Mouse (Mus musculus) left cerebral cortex, postnatal 14 days (tissue): Measurements from ENCODE around the gene Dab1. TPM values are rescaled to one million over a fixed set of nuclear protein-coding genes. Genes with fewer than 3 reads are reported as not detected.

ENCODE experiments used
- DNase-seq, 2 experiments: peaks; one replicate each; pipeline ENCODE4 v3.0.0; 2021 to 2022; ENCODE audit warnings: low spot score in 2 of 2, mixed read lengths in 1 of 2
- intact Hi-C: fragments of 180-260 bp; cut with DNase I; formaldehyde crosslinking; loops from one replicate; pipeline ENCODE4 v1.15.1; 2025
- total RNA-seq, 2 experiments: library from RNA; stranded (reverse); gene quantifications; 2 replicates each; pipeline ENCODE4 v1.2.3; 2021

Dab1 gene
- total RNA-seq, 2 experiments from 2014 or later = 92.3 to 101 TPM

- intact Hi-C loops = no loop called here
- no peak for DNase-seq
These were observed 582.5 kb downstream of the Dab1 start for GRCm38 (mm10) chr4:104201686-104202085.

- intact Hi-C loops = no loop called here
- DNase-seq = no peak
These were observed 584.9 kb downstream of the Dab1 start for GRCm38 (mm10) chr4:104204047-104204446.

GRCm38 (mm10) chr4:104206639-104207038 lies 587.5 kb downstream of the Dab1 start:
- no peak for DNase-seq
- intact Hi-C loops = no loop called here

DNA sequence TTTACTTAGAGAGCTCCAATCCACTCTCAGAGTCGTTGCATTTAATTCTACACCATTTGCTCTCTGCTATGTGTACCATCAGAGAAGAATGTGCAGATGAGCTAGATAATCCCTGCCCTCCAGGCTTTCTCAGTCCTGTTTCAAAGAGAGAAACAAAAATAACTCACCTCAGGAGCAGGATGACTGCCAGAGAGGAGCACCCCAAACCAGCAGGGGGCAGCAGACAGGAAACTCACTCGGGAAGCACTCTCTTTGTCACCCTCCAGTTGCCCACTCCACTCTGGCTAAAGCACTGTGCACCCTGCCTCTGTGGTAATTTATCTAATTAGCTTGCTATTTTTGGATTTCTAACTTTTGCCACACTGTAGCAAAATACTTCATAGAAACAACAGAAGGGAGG lies 589.9 kb downstream of the Dab1 start:
- intact Hi-C loops = no loop called here
- DNase-seq = no peak

- DNase-seq = no peak
- intact Hi-C loops = no loop called here
These were observed 591.6 kb downstream of the Dab1 start for GRCm38 (mm10) chr4:104210796-104211195.

GRCm38 (mm10) chr4:104211531-104212455 lies 592.6 kb downstream of the Dab1 start:
- intact Hi-C loops = no loop called here
- DNase-seq = no peak

DNA sequence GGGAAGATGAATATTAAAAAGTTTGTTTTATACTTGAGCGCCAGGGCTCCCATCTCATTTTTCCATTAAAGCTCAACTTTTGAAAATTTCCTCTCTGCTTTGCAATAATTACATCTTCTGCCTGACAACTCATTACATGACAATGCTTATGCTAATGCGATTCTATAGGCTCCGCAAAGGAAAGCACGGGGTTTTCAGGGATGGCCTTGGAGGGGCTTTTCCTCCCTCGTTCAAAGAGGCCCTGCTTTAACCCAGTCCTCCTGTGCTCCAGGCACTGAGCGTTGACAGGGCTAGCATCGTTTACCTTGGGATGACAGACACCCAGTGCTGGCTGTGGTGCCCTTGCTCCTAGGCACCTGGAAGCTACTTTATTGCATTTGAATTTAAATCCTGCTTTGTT lies 595.6 kb downstream of the Dab1 start:
- intact Hi-C loops = no loop called here
- DNase-seq = no peak

- intact Hi-C loops = no loop called here
- DNase-seq = no peak
These were observed 598.2 kb downstream of the Dab1 start for GRCm38 (mm10) chr4:104217336-104217735.

- DNase-seq = no peak
- intact Hi-C loops = no loop called here
These were observed 599.6 kb downstream of the Dab1 start for GRCm38 (mm10) chr4:104218765-104219164.

DNA sequence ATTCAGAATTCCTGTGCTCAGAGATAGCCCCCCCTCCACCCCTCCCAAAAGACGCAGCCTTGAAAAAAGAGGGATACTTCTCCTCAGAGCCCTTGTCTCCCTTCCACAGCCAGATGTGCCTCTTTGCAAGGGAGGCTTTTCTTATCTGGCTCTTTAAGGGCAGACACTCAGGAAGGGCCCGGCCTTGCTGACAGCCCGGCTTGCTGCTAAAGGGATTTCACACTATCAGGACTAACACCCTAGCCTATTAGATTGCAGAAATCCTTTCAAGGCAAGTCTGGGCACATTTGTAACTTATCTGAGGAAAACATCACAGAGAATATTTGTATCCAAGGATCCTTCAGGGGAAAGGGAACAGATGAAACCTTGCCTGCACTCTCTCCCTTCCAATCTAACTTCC lies 600.9 kb downstream of the Dab1 start:
- intact Hi-C loops = no loop called here
- DNase-seq = no peak

DNA sequence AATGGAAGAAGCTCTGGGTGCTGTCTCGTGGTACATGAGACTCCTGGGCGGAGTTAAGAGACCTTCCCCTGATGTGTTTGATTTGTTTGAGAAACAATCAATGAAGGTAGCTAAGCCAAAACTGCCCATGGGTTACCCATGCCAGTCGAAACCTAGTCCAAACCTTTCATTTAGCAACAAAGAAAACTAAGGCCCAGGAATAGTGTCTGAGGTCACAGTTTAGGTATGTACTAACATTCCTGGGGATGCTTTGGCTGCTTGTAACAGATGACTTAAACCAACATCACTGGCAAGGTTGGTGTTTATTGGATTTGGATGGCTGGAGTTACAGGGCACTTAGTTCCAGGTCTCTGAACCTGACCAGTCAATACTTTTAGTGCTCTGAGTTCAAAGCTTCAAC lies 610.1 kb downstream of the Dab1 start:
- DNase-seq = no peak
- intact Hi-C loops = no loop called here

- intact Hi-C loops = no loop called here
- no peak for DNase-seq
These were observed 627.3 kb downstream of the Dab1 start for GRCm38 (mm10) chr4:104246506-104246905.

- intact Hi-C loops = no loop called here
- peak in 1 of 2 experiments; percentile 29 for DNase-seq
These were observed 630.3 kb downstream of the Dab1 start for GRCm38 (mm10) chr4:104249462-104249861.

- no peak for DNase-seq
- intact Hi-C loops = no loop called here
These were observed 638.6 kb downstream of the Dab1 start for GRCm38 (mm10) chr4:104257776-104258175.

- DNase-seq = peak in 1 of 2 experiments; percentile 49
- intact Hi-C loops = no loop called here
These were observed 650.4 kb downstream of the Dab1 start for GRCm38 (mm10) chr4:104269422-104270172.

- peak in 1 of 2 experiments; percentile 37 for DNase-seq
- intact Hi-C loops = no loop called here
These were observed 651.0 kb downstream of the Dab1 start for GRCm38 (mm10) chr4:104270173-104270557.

DNA sequence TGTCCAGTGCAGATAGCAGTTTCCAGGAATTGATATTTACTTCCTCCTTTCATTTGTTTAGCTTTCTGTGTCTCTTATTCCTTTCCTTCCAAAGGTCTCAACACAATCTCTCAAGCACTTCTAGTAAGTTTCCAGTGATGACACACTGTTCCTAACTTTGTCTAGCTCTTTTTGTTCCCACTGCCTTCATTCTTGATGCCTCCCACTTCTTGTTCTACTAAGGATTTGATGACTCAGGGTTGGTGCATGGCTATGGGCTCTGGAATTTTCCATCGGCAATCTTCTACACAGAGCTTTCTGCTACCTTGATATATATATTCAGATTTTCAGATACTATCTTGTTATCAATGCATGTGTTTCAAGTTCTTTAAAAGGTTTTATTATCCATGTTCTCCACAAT lies 656.1 kb downstream of the Dab1 start:
- DNase-seq = peak; percentile 18 to 58
- intact Hi-C loops = no loop called here

DNA sequence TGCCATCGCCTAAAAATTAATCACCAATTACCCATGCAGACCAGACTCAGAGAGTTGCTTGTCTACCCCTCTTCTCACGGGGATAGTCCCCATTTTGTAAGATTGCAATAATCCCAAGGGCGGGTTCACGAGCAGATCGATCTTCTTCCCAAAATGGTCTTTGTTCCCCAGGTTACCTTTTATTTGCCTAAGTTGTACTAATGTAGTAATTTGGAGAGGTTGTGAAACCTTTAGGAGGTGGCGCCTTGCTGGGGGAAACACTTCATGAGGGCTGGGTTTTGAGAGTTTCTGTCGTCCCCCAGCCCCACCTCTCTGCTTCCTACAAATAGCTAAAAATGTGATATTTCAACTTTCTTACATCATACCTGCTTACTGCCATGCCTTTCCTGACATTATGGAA lies 657.8 kb downstream of the Dab1 start:
- no peak for DNase-seq
- intact Hi-C loops = no loop called here

DNA sequence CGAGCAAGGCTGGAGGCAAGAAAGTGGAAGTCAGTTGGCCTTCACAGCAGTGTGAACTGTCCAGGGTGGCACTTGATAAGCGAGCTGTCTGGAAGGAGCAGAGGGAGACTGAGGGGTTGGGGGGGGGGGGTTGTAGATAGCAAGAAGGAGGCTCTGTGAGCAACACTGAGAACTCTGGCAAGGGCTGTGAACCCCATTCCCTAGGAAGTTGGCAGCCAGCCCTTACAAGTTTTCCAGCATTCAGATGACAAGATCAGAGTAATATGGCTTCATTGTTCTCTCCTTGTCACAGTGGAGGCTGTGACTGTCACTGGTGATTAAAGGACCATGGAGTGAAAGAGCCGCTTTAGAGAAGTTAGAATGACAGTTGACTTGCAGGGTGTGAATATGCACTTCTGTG lies 662.4 kb downstream of the Dab1 start:
- intact Hi-C loops = no loop called here
- no peak for DNase-seq

- peak in 1 of 2 experiments; percentile 34 for DNase-seq
- intact Hi-C loops = no loop called here
These were observed 664.7 kb downstream of the Dab1 start for GRCm38 (mm10) chr4:104283906-104284305.

- DNase-seq = no peak
- intact Hi-C loops = no loop called here
These were observed 669.2 kb downstream of the Dab1 start for GRCm38 (mm10) chr4:104288401-104288800.
